Mouse (Mus musculus): ENCODE results near the gene Zdhhc23. TPM values are rescaled to one million over a fixed set of nuclear protein-coding genes. Genes with fewer than 3 reads are reported as not detected.

The Zdhhc23 gene
- polyA plus RNA-seq, 1 experiment, result not detected

DNA sequence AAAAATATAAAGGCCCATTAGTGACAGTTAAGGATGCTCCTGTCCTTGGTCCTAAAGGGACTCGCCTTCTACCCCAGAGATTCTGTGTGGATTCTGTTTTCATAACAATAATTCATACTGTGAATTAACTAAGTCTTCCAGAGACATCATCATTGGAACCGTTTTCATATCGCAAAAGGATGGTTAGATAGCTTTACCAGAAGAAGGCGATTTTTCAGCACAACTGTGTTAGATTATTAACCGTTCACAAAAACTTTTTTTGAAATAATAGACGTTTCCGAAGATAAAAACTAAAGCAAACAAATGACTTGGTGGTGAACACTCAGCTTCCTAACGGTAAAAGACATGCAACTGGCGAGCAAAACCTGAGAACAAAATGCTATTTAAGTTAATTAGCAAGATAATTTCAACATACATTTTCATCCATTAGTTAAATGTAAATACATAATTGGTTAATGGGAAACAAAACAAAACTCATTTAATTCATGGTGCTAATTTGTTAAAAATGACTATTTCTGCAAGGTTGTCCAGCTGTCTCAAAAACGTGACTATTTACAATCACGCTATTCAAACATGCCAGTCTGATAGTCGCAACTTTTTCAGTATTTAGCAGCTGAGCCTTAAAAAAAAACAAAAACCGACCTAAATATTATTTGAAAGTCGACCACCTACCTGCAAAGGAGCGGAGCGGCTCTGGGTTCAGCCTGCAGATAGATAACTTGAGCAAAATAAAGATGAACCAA is 36.0 kb upstream of the Zdhhc23 start:
- H3K4me2 ChIP-seq (ENCODE audit: low read depth), result no peak overlapping the region
- no peaks in the 10 kb centered on the region for H3K27me3 ChIP-seq (ENCODE audit: control insufficient read depth, insufficient read depth, insufficient read length)
- no peaks in the 10 kb centered on the region for H3K79me2 ChIP-seq (ENCODE audit: control insufficient read depth, insufficient read depth)
- no peaks in the 10 kb centered on the region for H3K36me3 ChIP-seq (ENCODE audit: control insufficient read depth, insufficient read depth)
- no peak overlapping the region for H3ac ChIP-seq (ENCODE audit: control insufficient read depth, insufficient read length)
- no peak overlapping the region for H3K4me3 ChIP-seq
- TF ChIP-seq SRF (IDR thresholded peaks at IDR 0.05; ENCODE audit: control insufficient read depth, insufficient read length, low read depth) (no peak), USF1 (IDR thresholded peaks at IDR 0.05; ENCODE audit: low read depth) (no peak), POLR2A (IDR thresholded peaks at IDR 0.05; ENCODE audit: insufficient read length, low read depth) (no peak), TCF12 (IDR thresholded peaks at IDR 0.05; ENCODE audit: insufficient read depth, poor library complexity, severe bottlenecking) (no peak), MYOD1 (IDR thresholded peaks at IDR 0.05; ENCODE audit: control insufficient read depth in 1 of 3, insufficient read length in 2 of 3, low read depth in 2 of 3) (no peak), E2F4 (IDR thresholded peaks at IDR 0.05; ENCODE audit: insufficient read depth) (no peak), CEBPB (IDR thresholded peaks at IDR 0.05; ENCODE audit: insufficient read depth, poor library complexity, severe bottlenecking) (no peak), POLR2AphosphoS2 (IDR thresholded peaks at IDR 0.05; ENCODE audit: insufficient read length, low read depth) (no peak), REST (IDR thresholded peaks at IDR 0.05; ENCODE audit: insufficient read depth, insufficient read length) (no peak), MYOG (IDR thresholded peaks at IDR 0.05; ENCODE audit: control insufficient read depth in 1 of 3, insufficient read depth in 1 of 3, insufficient read length in 2 of 3, low read depth in 2 of 3) (no peak), TCF3 (IDR thresholded peaks at IDR 0.05; ENCODE audit: insufficient read length, low read depth) (no peak), MAX (IDR thresholded peaks at IDR 0.05; ENCODE audit: low read depth) (no peak)

DNA sequence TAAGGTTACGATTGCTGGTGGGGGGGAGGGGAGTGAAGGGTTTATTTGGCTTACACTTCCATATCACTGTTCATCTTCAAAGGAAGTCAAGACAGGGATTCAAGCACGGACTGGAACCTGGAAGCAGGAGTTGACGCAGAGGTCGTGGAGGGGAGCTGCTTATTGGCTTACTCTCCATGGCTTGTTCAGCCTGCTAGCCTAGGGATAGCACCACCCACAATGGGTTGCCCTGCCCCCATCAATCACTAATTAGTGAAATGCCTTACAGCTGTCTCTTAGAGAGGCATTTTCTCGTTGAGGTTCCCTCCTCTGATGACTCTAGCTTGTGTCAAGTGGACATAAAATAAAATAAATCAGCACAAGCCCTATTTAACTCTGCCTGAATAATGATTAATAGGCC is 31.4 kb upstream of the Zdhhc23 start:
- no peak overlapping the region for H3K4me3 ChIP-seq
- no peaks in the 10 kb centered on the region for H3K79me2 ChIP-seq (ENCODE audit: control insufficient read depth, insufficient read depth)
- TF ChIP-seq POLR2AphosphoS2 (IDR thresholded peaks at IDR 0.05; ENCODE audit: insufficient read length, low read depth) (no peak), REST (IDR thresholded peaks at IDR 0.05; ENCODE audit: insufficient read depth, insufficient read length) (no peak), CEBPB (IDR thresholded peaks at IDR 0.05; ENCODE audit: insufficient read depth, poor library complexity, severe bottlenecking) (no peak), TCF3 (IDR thresholded peaks at IDR 0.05; ENCODE audit: insufficient read length, low read depth) (no peak), POLR2A (IDR thresholded peaks at IDR 0.05; ENCODE audit: insufficient read length, low read depth) (no peak), SRF (IDR thresholded peaks at IDR 0.05; ENCODE audit: control insufficient read depth, insufficient read length, low read depth) (no peak), USF1 (IDR thresholded peaks at IDR 0.05; ENCODE audit: low read depth) (no peak), MAX (IDR thresholded peaks at IDR 0.05; ENCODE audit: low read depth) (no peak), MYOG (IDR thresholded peaks at IDR 0.05; ENCODE audit: control insufficient read depth in 1 of 3, insufficient read depth in 1 of 3, insufficient read length in 2 of 3, low read depth in 2 of 3) (no peak), MYOD1 (IDR thresholded peaks at IDR 0.05; ENCODE audit: control insufficient read depth in 1 of 3, insufficient read length in 2 of 3, low read depth in 2 of 3) (no peak)
- no peak overlapping the region for H3ac ChIP-seq (ENCODE audit: control insufficient read depth, insufficient read length)
- H3K4me2 ChIP-seq (ENCODE audit: low read depth), result no peak overlapping the region
- H3K36me3 ChIP-seq (ENCODE audit: control insufficient read depth, insufficient read depth), result no peaks in the 10 kb centered on the region
- H3K27me3 ChIP-seq (ENCODE audit: control insufficient read depth, insufficient read depth, insufficient read length), result no peaks in the 10 kb centered on the region

DNA sequence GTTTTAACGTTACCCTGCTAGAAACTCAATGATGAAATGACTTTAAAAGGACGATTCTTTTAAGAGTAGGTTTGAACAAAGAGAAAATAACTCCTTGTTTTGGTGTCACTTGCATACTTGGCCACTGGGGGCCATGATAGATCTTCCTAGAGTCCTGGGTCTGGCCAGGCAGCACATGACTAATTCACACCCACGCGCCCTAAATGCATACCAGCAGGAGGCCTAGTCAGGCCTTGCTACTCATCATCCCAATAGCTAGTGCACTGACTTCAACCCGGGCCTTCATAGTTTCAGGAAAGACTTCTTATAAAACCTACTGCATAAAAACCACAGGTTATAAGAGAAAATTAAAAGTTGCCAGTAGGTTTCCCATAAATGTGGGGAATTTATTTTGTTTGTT is 22.5 kb upstream of the Zdhhc23 start:
- Histone ChIP-seq H3ac (ENCODE audit: control insufficient read depth, insufficient read length) (no peak overlapping the region), H3K4me2 (ENCODE audit: low read depth) (no peak overlapping the region), H3K4me3 (no peak overlapping the region), H3K79me2 (ENCODE audit: control insufficient read depth, insufficient read depth) (no peaks in the 10 kb centered on the region), H3K36me3 (ENCODE audit: control insufficient read depth, insufficient read depth) (no peaks in the 10 kb centered on the region), H3K27me3 (ENCODE audit: control insufficient read depth, insufficient read depth, insufficient read length) (peaks cover under 1% of the 10 kb centered on the region)
- TF ChIP-seq POLR2AphosphoS2 (IDR thresholded peaks at IDR 0.05; ENCODE audit: insufficient read length, low read depth), result no peak
- TF ChIP-seq USF1 (IDR thresholded peaks at IDR 0.05; ENCODE audit: low read depth), result peak; percentile 72

DNA sequence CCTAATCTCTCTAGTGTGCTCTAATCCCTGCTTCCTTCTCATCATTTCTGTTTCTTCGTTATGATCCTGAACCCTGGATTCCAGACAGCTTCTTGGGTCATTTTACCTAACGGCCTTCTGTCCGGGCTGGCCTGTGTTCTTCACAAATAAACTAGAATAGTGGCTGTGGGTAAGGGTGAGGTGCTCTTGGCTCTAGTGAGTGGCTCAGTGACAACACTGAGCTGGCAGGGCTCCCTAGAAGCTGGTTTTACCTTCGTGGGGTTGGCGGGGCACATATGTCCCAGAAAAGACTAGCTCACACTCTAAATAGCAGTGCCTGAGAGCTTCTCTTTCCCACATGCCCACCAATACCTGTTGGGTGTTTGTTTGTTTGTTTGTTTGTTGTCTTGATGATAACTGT is 19.9 kb upstream of the Zdhhc23 start:
- H3K79me2 ChIP-seq (ENCODE audit: control insufficient read depth, insufficient read depth), result no peaks in the 10 kb centered on the region
- no peak overlapping the region for H3ac ChIP-seq (ENCODE audit: control insufficient read depth, insufficient read length)
- H3K27me3 ChIP-seq (ENCODE audit: control insufficient read depth, insufficient read depth, insufficient read length), result peaks cover 4% of the 10 kb centered on the region
- H3K4me2 ChIP-seq (ENCODE audit: low read depth), result no peak overlapping the region
- no peak for TF ChIP-seq MYOD1 (IDR thresholded peaks at IDR 0.05; ENCODE audit: control insufficient read depth in 1 of 3, insufficient read length in 2 of 3, low read depth in 2 of 3)
- TF ChIP-seq TCF12 (IDR thresholded peaks at IDR 0.05; ENCODE audit: insufficient read depth, poor library complexity, severe bottlenecking), result no peak
- no peak for TF ChIP-seq POLR2AphosphoS2 (IDR thresholded peaks at IDR 0.05; ENCODE audit: insufficient read length, low read depth)
- no peak for TF ChIP-seq POLR2A (IDR thresholded peaks at IDR 0.05; ENCODE audit: insufficient read length, low read depth)
- TF ChIP-seq E2F4 (IDR thresholded peaks at IDR 0.05; ENCODE audit: insufficient read depth), result no peak
- TF ChIP-seq USF1 (IDR thresholded peaks at IDR 0.05; ENCODE audit: low read depth), result no peak
- TF ChIP-seq MAX (IDR thresholded peaks at IDR 0.05; ENCODE audit: low read depth), result no peak
- no peak for TF ChIP-seq TCF3 (IDR thresholded peaks at IDR 0.05; ENCODE audit: insufficient read length, low read depth)
- TF ChIP-seq MYOG (IDR thresholded peaks at IDR 0.05; ENCODE audit: control insufficient read depth in 1 of 3, insufficient read depth in 1 of 3, insufficient read length in 2 of 3, low read depth in 2 of 3), result no peak
- TF ChIP-seq REST (IDR thresholded peaks at IDR 0.05; ENCODE audit: insufficient read depth, insufficient read length), result no peak
- TF ChIP-seq CEBPB (IDR thresholded peaks at IDR 0.05; ENCODE audit: insufficient read depth, poor library complexity, severe bottlenecking), result no peak
- no peak for TF ChIP-seq SRF (IDR thresholded peaks at IDR 0.05; ENCODE audit: control insufficient read depth, insufficient read length, low read depth)
- H3K4me3 ChIP-seq, result no peak overlapping the region
- no peaks in the 10 kb centered on the region for H3K36me3 ChIP-seq (ENCODE audit: control insufficient read depth, insufficient read depth)

DNA sequence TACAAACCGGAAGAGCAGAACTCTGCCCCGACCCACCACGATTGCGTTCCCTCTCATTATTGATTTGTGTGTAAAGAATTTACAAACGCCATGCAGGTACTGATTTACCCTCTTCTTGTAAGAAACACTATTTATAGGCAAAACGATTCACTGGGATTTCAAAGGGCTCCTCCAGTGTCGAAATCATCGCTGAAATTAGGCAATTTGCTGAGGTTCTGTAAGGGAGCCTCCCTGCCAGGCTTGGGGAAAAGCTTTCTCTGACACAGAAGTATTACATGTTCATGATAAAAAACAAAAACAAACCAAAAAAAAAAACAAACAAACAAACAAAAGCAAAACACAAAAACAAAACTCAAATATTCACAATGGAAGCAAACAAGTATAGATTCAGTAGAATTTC is 19.5 kb upstream of the Zdhhc23 start:
- TF ChIP-seq CEBPB (IDR thresholded peaks at IDR 0.05; ENCODE audit: insufficient read depth, poor library complexity, severe bottlenecking) (no peak), SRF (IDR thresholded peaks at IDR 0.05; ENCODE audit: control insufficient read depth, insufficient read length, low read depth) (no peak), POLR2A (IDR thresholded peaks at IDR 0.05; ENCODE audit: insufficient read length, low read depth) (no peak), MAX (IDR thresholded peaks at IDR 0.05; ENCODE audit: low read depth) (no peak), POLR2AphosphoS2 (IDR thresholded peaks at IDR 0.05; ENCODE audit: insufficient read length, low read depth) (no peak), TCF3 (IDR thresholded peaks at IDR 0.05; ENCODE audit: insufficient read length, low read depth) (no peak), REST (IDR thresholded peaks at IDR 0.05; ENCODE audit: insufficient read depth, insufficient read length) (no peak), TCF12 (IDR thresholded peaks at IDR 0.05; ENCODE audit: insufficient read depth, poor library complexity, severe bottlenecking) (no peak), USF1 (IDR thresholded peaks at IDR 0.05; ENCODE audit: low read depth) (no peak), E2F4 (IDR thresholded peaks at IDR 0.05; ENCODE audit: insufficient read depth) (no peak), MYOD1 (IDR thresholded peaks at IDR 0.05; ENCODE audit: control insufficient read depth in 1 of 3, insufficient read length in 2 of 3, low read depth in 2 of 3) (no peak), MYOG (IDR thresholded peaks at IDR 0.05; ENCODE audit: control insufficient read depth in 1 of 3, insufficient read depth in 1 of 3, insufficient read length in 2 of 3, low read depth in 2 of 3) (no peak)
- Histone ChIP-seq H3K79me2 (ENCODE audit: control insufficient read depth, insufficient read depth) (no peaks in the 10 kb centered on the region), H3K27me3 (ENCODE audit: control insufficient read depth, insufficient read depth, insufficient read length) (peaks cover 4% of the 10 kb centered on the region), H3K36me3 (ENCODE audit: control insufficient read depth, insufficient read depth) (no peaks in the 10 kb centered on the region), H3ac (ENCODE audit: control insufficient read depth, insufficient read length) (no peak overlapping the region), H3K4me3 (no peak overlapping the region), H3K4me2 (ENCODE audit: low read depth) (no peak overlapping the region)
